Mouse (Mus musculus) liver, adult 2 months (tissue): ENCODE measurements around the gene Cry1. TPM values are rescaled to one million over a fixed set of nuclear protein-coding genes. Genes with fewer than 3 reads are reported as not detected.

ENCODE experiments used
- DNase-seq: peaks from one replicate; pipeline ENCODE4 v3.0.0-alpha.2; 2011; ENCODE audit warnings: low read depth, low spot score; ENCODE audit errors: extremely low read depth
- H3K27ac ChIP-seq: fragments of 200-500 bp; replicated peaks from 2 replicates; pipeline ENCODE4 v1.5.1; 2012; ENCODE audit warnings: low read depth, mild to moderate bottlenecking, control low read depth, inconsistent platforms, low read length; ENCODE audit not compliant: insufficient read depth
- H3K27me3 ChIP-seq: fragments of 200-500 bp; 2 replicates; pipeline ENCODE4 v1.6.1; 2012; ENCODE audit warnings: mild to moderate bottlenecking, moderate library complexity, low read length, inconsistent platforms; ENCODE audit not compliant: control insufficient read depth, insufficient read depth
- H3K36me3 ChIP-seq: fragments of 200-500 bp; 2 replicates; pipeline ENCODE4 v1.6.1; 2012; ENCODE audit warnings: low read length, inconsistent platforms; ENCODE audit not compliant: control insufficient read depth, insufficient read depth
- H3K4me1 ChIP-seq: fragments of 200-500 bp; 2 replicates; pipeline ENCODE4 v1.6.1; 2011; ENCODE audit warnings: low read length; ENCODE audit not compliant: control insufficient read depth, insufficient read depth
- H3K4me3 ChIP-seq: fragments of 200-500 bp; 2 replicates; pipeline ENCODE4 v1.5.1; 2011; ENCODE audit warnings: low read depth, mild to moderate bottlenecking, control low read depth, low read length, moderate library complexity; ENCODE audit not compliant: insufficient read depth
- H3K79me2 ChIP-seq: fragments of 200-500 bp; 2 replicates; pipeline ENCODE4 v1.6.1; 2012; ENCODE audit warnings: inconsistent platforms, mild to moderate bottlenecking, low read length, moderate library complexity; ENCODE audit not compliant: control insufficient read depth, insufficient read depth
- H3K9ac ChIP-seq: fragments of 200-500 bp; 2 replicates; pipeline ENCODE4 v1.6.1; 2012; ENCODE audit warnings: low read depth, mild to moderate bottlenecking, control low read depth, inconsistent platforms, low read length
- CTCF ChIP-seq: fragments of 200-500 bp; IDR thresholded peaks from 2 replicates; pipeline ENCODE4 v1.5.1; 2011; ENCODE audit warnings: low read depth, low read length, control low read depth
- POLR2A ChIP-seq: fragments of 200-500 bp; IDR thresholded peaks from 2 replicates; pipeline ENCODE4 v1.6.1; 2011; ENCODE audit warnings: low read length, control low read depth; ENCODE audit not compliant: insufficient read depth; ENCODE audit errors: extremely low read depth
- whole genome bisulfite sequencing: fragments of 180-500 bp; shearing (Covaris S2); methylation state at CpG from one replicate; pipeline ENCODE4 v1.1.7; 2018; 5-methylcytosine and 5-hydroxymethylcytosine counted together
- polyA plus RNA-seq: library from polyadenylated mRNA; depleted of rRNA; stranded (reverse); fragments of >200 nt; gene quantifications from 2 replicates; pipeline ENCODE4 v1.2.3, GENCODE M21; 2012
- total RNA-seq: library from RNA; depleted of rRNA; stranded (reverse); fragments of >200 nt; gene quantifications from 2 replicates; pipeline ENCODE4 v1.2.3, GENCODE M21; 2014

Gene Cry1
- total and polyA plus RNA-seq, 2 experiments: 3.0 to 5.2 TPM

DNA sequence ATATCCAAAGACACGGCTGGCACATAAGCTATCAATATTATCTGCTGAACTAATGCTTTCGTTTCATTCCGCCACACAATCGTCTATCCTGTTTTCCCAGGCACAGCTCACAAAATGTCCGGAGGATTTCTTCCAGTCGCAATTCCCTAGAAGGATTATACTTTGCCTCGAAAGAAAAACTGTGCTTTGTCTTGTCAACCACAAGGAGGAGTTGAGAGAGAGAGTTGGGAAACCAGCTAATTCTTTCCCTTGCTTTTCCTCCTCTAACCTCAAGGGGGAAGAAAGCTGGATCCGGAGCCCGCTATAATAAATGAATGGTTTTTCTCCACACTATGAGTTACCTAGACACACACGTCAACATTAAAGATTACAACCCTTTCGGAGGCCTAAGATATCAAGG, 1.2 kb downstream of the Cry1 start:
- peak overlapping the region; percentile 92 for H3K4me3 ChIP-seq
- H3K27ac ChIP-seq: no peak overlapping the region
- H3K9ac ChIP-seq: peak overlapping the region; percentile 71
- H3K27me3 ChIP-seq: no peaks in the 10 kb centered on the region
- TF ChIP-seq CTCF (no peak), POLR2A (no peak)
- H3K4me1 ChIP-seq: peaks cover 20% of the 10 kb centered on the region
- 1% methylated on average over 11 of the region's 11 CpGs for WGBS
- no peaks in the 10 kb centered on the region for H3K36me3 ChIP-seq
- peaks cover 17% of the 10 kb centered on the region; the same call in 1 of the 2 replicates for H3K79me2 ChIP-seq
- DNase-seq: peak; percentile 82

DNA sequence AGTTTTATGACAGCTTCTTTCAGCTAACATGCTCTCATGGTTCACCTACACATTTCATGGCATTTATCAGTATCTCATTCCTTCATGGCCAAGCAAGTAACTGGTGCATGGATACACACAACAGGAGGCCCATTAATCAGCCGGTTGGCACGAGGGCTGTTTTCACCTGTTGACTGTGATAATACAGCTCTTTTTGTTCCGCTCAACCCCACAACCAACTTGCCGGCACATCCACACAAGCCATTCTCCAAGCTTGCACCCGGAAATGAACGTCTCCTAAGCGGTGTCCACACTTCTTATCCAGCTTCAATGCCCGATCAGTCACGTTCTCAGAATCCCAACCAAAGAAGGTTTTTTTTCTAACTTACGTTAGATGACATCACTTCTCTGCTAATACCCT, 2.1 kb downstream of the Cry1 start:
- 86% methylated on average over 10 of the region's 10 CpGs for WGBS
- Histone ChIP-seq H3K9ac (no peak overlapping the region), H3K4me3 (no peak overlapping the region), H3K79me2 (peaks cover 17% of the 10 kb centered on the region; the same call in 1 of the 2 replicates), H3K4me1 (peaks cover 17% of the 10 kb centered on the region), H3K27ac (no peak overlapping the region), H3K27me3 (no peaks in the 10 kb centered on the region), H3K36me3 (no peaks in the 10 kb centered on the region; the same call in 1 of the 2 replicates)
- TF ChIP-seq POLR2A (no peak), CTCF (no peak)
- DNase-seq: no peak

DNA sequence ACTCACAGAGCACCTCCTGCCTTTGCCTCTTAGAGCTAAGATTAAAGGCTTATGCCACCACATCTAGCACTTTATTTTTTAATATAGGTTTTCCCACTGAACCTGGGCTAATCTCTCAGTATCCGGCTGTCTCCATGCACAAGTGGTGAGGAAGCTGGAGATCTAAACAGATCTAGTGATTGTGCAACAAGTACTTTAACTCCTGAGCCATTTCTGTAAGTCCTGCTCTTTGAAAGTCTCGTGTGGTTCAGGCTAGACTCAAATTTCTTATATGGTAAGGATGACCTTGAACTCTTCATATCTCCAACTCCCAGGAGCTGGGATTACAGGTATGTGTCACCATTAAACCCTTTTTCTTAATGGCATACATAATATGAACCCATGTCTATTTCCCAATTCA, 8.2 kb downstream of the Cry1 start:
- DNase-seq: peak; percentile 62
- Histone ChIP-seq H3K36me3 (no peaks in the 10 kb centered on the region; the same call in 1 of the 2 replicates), H3K4me1 (no peaks in the 10 kb centered on the region; the same call in 1 of the 2 replicates), H3K9ac (no peak overlapping the region), H3K79me2 (peaks cover 16% of the 10 kb centered on the region; the same call in 1 of the 2 replicates), H3K27me3 (no peaks in the 10 kb centered on the region), H3K4me3 (no peak overlapping the region), H3K27ac (no peak overlapping the region)
- 20% methylated on average over 2 of the region's 2 CpGs for WGBS
- no peak for TF ChIP-seq POLR2A
- TF ChIP-seq CTCF: no peak

DNA sequence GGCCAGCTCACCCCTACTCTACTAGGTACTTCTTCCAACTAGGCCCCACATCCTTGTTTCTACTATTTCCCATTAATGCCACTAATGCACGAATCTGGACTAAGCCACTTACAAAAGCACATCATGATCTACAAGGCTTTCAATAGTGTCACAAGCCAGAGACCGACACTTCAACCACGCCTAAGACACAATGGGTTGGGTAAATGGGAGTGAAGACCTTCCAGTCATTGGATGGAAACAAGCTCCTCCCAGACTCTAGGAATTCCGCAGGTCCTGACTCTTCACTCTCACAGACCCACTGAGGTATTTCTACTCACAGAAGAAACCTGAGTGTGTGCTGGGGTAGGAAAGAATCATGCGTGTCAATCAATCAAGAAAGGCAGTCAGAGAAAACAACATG, 19.6 kb downstream of the Cry1 start:
- no peak overlapping the region for H3K9ac ChIP-seq
- 97% methylated on average over 5 of the region's 5 CpGs for WGBS
- no peak overlapping the region for H3K27ac ChIP-seq
- DNase-seq: no peak
- H3K36me3 ChIP-seq: no peaks in the 10 kb centered on the region
- peaks cover 11% of the 10 kb centered on the region; the same call in 1 of the 2 replicates for H3K4me1 ChIP-seq
- TF ChIP-seq POLR2A: no peak
- no peak for TF ChIP-seq CTCF
- peaks cover 15% of the 10 kb centered on the region; the same call in 1 of the 2 replicates for H3K79me2 ChIP-seq
- no peak overlapping the region for H3K4me3 ChIP-seq
- H3K27me3 ChIP-seq: no peaks in the 10 kb centered on the region

DNA sequence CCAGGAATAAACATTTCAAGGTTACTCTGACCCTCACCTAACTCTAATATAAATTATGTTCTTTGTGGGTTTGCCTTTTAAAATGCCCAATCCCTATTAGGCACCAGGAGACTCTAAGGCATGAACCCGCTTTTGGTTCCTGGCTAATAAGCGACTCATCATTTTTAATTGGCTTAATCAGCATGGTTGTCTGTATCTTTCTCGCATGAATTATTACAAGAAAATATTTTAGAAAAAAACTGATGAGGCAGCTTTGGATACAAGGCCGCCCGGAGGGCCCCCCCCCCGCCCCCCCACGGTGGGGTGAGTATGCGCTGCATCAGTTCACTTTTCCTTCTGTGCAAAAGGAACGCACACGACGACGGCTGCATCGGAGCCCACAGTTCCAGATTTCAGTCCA, 20.1 kb downstream of the Cry1 start:
- H3K27ac ChIP-seq: no peak overlapping the region
- no peak overlapping the region for H3K9ac ChIP-seq
- TF ChIP-seq CTCF (no peak), POLR2A (no peak)
- DNase-seq: no peak
- peaks cover 12% of the 10 kb centered on the region; the same call in 1 of the 2 replicates for H3K4me1 ChIP-seq
- 96% methylated on average over 13 of the region's 13 CpGs for WGBS
- no peaks in the 10 kb centered on the region for H3K36me3 ChIP-seq
- H3K4me3 ChIP-seq: no peak overlapping the region
- no peaks in the 10 kb centered on the region for H3K27me3 ChIP-seq
- H3K79me2 ChIP-seq: peaks cover 15% of the 10 kb centered on the region; the same call in 1 of the 2 replicates

DNA sequence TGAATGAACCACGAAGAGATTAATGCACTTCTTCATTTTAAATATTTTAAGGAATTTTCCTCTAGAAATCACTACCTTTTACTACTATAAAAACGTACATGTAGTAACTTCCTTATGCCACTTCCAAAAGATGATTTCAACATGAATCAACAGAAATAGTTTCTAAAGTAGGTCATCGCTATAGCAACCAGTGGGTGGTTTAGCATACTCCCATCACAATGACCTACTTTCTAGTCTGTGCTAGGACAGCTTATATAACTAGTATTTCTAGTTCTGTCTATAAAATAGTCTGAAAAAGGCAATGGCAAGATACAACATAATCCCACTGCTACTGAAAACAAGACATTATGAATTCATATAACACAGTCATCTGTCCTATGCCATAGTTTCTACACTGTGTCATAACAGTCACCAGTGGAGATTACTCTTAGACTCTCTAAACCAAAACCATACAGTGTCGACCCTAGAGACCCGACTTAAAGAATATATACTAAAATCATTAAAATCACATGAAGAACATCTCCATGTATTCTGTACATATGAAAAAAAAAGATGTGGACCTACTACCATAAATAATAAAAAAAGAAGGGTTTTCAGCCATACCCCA, 23.0 kb downstream of the Cry1 start:
- TF ChIP-seq POLR2A: no peak
- no peak for TF ChIP-seq CTCF
- 30% methylated on average over 5 of the region's 5 CpGs for WGBS

More for the DNA sequence above, 23.0 kb downstream of the Cry1 start:
- Histone ChIP-seq H3K27me3 (no peaks in the 10 kb centered on the region), H3K4me3 (no peak overlapping the region), H3K36me3 (no peaks in the 10 kb centered on the region), H3K27ac (no peak overlapping the region), H3K9ac (no peak overlapping the region), H3K4me1 (peaks cover 14% of the 10 kb centered on the region; the same call in 1 of the 2 replicates), H3K79me2 (peaks cover 21% of the 10 kb centered on the region)
- DNase-seq: peak; percentile 94
